Mouse (Mus musculus) megakaryocyte progenitor cell, adult 5-6 weeks (primary cell): ENCODE measurements at regions not wholly inside any gene's neighbourhood (a gene's known extent, or its start where the extent isn't known, plus 50 kb on each side); places are given as distances from the start of the nearest gene placed in this dataset.

ENCODE experiments used
- ATAC-seq: replicated peaks from 2 replicates; pipeline ENCODE4 v1.8.0; 2016; ENCODE audit warnings: mild to moderate bottlenecking, moderate TSS enrichment, inconsistent platforms; ENCODE audit not compliant: poor library complexity

GRCm38 (mm10) chr9:61766187-61766586, 148.2 kb downstream of the Rplp1 start:
- no peak for ATAC-seq

DNA sequence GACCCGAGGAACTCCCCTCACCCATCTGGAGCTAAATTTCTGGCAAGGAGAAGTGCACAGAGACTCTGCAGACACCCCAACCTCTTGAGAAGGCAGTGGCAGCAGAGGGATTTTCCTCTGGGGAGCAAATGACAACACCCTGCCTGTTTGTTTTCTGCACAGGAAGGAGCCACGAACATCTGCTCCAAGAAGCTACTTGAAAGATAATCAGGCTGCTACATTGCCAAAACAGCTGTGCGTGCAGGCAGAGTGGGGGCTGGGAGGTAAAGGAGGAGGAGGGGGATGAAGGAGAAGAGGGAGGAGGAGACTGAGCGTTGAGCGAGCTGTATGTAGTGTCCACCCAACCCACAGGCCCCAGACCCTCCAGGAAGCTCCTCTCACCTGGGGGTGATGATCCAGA, 149.0 kb downstream of the Rplp1 start:
- no peak for ATAC-seq

- no peak for ATAC-seq
These were observed 156.5 kb downstream of the Rplp1 start for GRCm38 (mm10) chr9:61757806-61758205.

- ATAC-seq: no peak
These were observed 157.5 kb downstream of the Rplp1 start for GRCm38 (mm10) chr9:61756801-61757342.

GRCm38 (mm10) chr9:61756224-61756800, 158.0 kb downstream of the Rplp1 start:
- no peak for ATAC-seq

GRCm38 (mm10) chr9:61755311-61755710, 159.0 kb downstream of the Rplp1 start:
- ATAC-seq: no peak

DNA sequence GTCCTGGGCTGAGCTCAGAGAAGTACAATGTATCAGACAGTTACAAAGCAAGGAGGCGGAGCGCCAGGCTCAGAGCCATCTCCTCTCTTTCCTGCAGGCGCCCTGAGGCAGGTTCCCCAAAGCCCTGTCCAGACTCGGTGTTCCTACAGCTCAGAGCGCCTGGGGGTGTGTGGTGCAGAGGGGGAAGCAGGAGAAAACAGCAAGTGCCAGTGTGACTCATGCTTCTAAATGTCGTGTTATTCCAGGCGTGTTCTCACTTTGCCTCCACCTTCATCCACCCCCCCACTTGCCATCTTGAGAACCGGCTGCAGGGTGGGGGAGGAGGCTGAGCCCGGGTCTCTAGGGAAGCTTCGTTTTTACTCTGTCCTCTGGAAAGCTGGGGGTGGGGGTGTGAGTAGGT, 160.5 kb downstream of the Rplp1 start:
- peak; percentile 60 for ATAC-seq

DNA sequence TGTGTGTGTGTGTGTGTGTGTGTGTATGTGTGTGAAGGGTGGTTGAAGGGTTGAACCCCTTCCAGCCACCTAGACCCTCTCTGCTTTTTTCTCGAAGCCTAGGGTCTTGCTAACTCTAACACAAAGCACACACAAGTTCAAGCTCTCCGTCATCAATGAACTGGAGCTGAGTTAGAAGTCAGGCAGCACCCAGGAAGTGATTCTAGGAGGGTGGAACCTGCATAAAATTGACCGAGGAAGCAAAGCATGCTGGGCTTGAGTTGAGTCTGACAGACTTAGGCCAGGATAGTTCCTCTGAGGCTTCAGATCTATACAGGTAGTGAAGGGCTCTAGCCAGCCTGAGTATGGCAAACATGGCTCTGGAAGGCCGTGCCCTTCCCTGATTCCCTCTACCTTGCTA, 165.1 kb downstream of the Rplp1 start:
- ATAC-seq: no peak

- ATAC-seq: no peak
These were observed 165.9 kb downstream of the Rplp1 start for GRCm38 (mm10) chr9:61748416-61748815.

- ATAC-seq: no peak
These were observed 167.9 kb downstream of the Rplp1 start for GRCm38 (mm10) chr9:61746401-61746800.

- no peak for ATAC-seq
These were observed 169.0 kb downstream of the Rplp1 start for GRCm38 (mm10) chr9:61745301-61745801.

DNA sequence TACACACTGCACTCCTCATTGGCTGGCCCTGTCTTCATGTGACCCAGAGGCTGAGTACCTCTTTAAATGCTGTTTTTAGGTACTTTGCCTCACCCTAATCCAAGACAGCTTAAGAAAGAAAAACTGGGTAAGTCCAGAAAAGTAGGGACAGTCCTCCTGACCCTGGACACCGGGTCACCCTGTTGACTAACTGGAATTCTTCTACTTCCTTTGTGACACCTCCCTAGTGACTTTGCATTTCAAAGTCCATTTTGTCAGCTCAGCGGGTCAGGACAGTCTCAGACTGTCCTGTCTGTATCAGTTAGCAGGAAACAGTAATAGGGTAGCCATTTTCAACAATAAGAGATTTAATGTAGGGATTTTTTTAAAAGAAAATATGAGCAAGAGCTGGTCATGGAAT, 180.8 kb downstream of the Rplp1 start:
- no peak for ATAC-seq

GRCm38 (mm10) chr9:61732747-61733146, 181.6 kb downstream of the Rplp1 start:
- ATAC-seq: no peak

- ATAC-seq: no peak
These were observed 186.2 kb downstream of the Rplp1 start for GRCm38 (mm10) chr9:61728115-61728514.

- no peak for ATAC-seq
These were observed 186.7 kb downstream of the Rplp1 start for GRCm38 (mm10) chr9:61727651-61728050.

DNA sequence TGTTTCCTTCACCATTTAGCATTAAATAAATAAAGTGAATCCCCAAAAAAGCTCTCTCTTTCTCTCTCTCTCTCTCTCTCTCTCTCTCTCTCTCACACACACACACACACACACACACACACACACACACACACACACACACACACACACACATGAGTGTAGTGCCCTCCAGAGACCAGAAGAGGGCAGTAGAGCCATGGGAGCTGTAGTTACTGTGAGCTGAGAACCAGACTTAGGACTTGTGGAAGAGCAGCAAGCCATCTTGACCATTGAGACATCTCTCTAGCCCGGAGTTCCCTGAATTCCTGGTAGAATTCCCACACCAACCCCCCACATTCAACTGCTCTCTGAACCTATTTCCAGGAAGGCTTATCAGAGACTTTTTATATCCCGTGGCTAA, 190.3 kb downstream of the Rplp1 start:
- no peak for ATAC-seq

GRCm38 (mm10) chr9:61723021-61723581, 191.2 kb downstream of the Rplp1 start:
- ATAC-seq: no peak

- ATAC-seq: no peak
These were observed 192.5 kb downstream of the Rplp1 start for GRCm38 (mm10) chr9:61721851-61722250.

GRCm38 (mm10) chr9:61721071-61721470, 193.3 kb downstream of the Rplp1 start:
- ATAC-seq: no peak

DNA sequence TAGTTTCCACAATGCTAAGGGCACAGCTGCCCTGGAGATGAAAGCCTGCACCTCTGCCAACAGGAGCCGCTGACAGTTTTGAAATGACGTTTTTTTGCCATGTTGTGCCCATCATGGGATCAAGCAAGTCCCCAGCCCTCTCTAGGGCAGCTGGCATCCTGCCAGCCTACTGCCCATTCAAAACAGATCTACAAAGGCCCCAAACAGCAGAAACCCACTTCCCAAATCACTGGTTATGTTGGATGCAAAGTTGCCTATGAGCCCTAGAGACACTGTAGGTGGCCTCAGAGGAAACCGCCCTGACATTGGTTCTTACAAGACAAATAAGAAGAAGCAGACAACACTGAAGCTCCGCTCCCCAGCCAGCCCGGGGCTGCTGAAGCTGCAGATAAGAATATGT, 194.1 kb downstream of the Rplp1 start:
- no peak for ATAC-seq

GRCm38 (mm10) chr9:61716751-61717150, 197.6 kb downstream of the Rplp1 start:
- no peak for ATAC-seq

- no peak for ATAC-seq
These were observed 199.9 kb downstream of the Rplp1 start for GRCm38 (mm10) chr9:61714331-61715035.
